Mouse (Mus musculus) Patski (cell line): Measurements from ENCODE around the gene Galnt14. TPM values are rescaled to one million over a fixed set of nuclear protein-coding genes. Genes with fewer than 3 reads are reported as not detected.

Experiments used
- ATAC-seq: fragments of 100-300 bp; one replicate; pipeline ENCODE4 v1.8.0; 2021
- CTCF ChIA-PET: fragments of 350-600 bp; sonication (Branson Sonifier 250); formaldehyde crosslinking; loops from one replicate; lab custom pipeline; 2022; ENCODE audit warnings: inconsistent platforms; lab: Charles Lee
- POLR2A ChIA-PET: fragments of 350-600 bp; sonication (Branson Sonifier 250); formaldehyde crosslinking; loops from one replicate; lab custom pipeline; 2022; ENCODE audit warnings: antibody characterized with exemption, inconsistent platforms; lab: Charles Lee
- DNase-seq: peaks from one replicate; pipeline ENCODE4 v3.0.0-alpha.2; 2011; ENCODE audit warnings: low read depth, low spot score
- H3K27me3 ChIP-seq: fragments of 371-371 bp; one replicate; pipeline ENCODE4 v1.5.1; 2021
- CTCF ChIP-seq: fragments of 100-300 bp; IDR thresholded peaks from one replicate; pipeline ENCODE4 v1.5.1; 2021
- in situ Hi-C: fragments of 300-500 bp; cut with MboI; formaldehyde crosslinking; loops from 3 replicates; pipeline ENCODE4 v1.11.1; 2018; ENCODE audit warnings: low pct_unique_long_range_greater_than_20kb, mixed read lengths
- polyA plus RNA-seq: library from polyadenylated mRNA; unstranded; gene quantifications from one replicate; pipeline ENCODE4 v1.2.3, GENCODE M21; 2021

The Galnt14 gene
- polyA plus RNA-seq, 1 experiment from 2014 or later = 18.7 TPM

DNA sequence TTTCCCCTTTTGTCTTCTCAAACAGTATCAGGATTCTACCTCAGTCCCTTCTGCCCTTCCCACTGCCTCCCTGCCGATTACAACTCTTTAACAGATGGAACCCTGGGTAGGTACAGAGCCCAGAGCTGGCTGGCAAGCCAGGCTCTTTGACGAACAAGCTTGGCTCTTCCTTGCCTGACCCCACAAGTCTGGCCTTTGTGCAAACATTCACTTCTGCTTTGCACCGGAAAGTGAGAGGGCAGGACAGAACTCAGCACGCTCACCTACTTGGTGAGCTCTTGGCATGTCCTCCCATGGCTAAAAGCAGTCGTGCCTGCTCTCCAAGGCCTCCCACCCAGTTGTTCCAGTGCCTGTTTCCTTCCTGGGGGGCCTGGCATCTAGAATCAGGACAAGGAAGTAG is 137.4 kb downstream of the Galnt14 start:
- no peak for ATAC-seq
- POLR2A ChIA-PET = interaction anchor here (0.8 kb wide), 1 partner anchor 138 kb away, joined by 5 read pairs; no protein-coding TSS in a partner anchor
- no peaks in the 10 kb centered on the region for H3K27me3 ChIP-seq
- no peak for DNase-seq
- CTCF ChIA-PET = interaction anchor here (1.1 to 1.6 kb wide), 4 partner anchors 8 to 169 kb away, joined by 3 to 5 read pairs (median 4); no protein-coding TSS in a partner anchor
- in situ Hi-C loops = loop anchor here (5.0 kb wide), 1 partner anchor 134 kb away; no protein-coding TSS in a partner anchor
- no peak for TF ChIP-seq CTCF

DNA sequence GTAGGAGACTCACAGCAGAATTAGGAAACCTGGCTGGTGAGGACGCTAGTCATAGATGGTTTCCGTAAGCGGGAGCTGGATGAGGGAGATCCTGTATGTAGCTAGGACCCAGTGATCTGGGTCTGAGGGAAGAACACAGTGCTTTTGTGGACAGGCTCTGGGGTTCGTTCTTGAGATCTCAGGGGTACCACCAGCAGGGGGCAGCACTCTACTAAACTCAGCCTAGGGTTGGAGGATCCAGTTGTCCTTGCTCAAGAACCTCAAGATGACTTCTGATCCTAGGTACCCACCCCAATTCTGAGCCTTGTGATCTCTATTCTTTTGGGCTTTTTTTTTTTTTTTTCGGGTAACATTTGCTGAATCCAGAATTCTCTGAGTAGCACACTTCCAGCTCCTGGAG is 137.8 kb downstream of the Galnt14 start:
- in situ Hi-C loops = loop anchor here (5.0 kb wide), 1 partner anchor 135 kb away; no protein-coding TSS in a partner anchor
- H3K27me3 ChIP-seq = no peaks in the 10 kb centered on the region
- CTCF ChIA-PET = interaction anchor here (1.0 to 1.6 kb wide), 4 partner anchors 8 to 172 kb away, joined by 3 to 5 read pairs (median 4); no protein-coding TSS in a partner anchor
- DNase-seq = peak; percentile 7
- ATAC-seq = no peak
- POLR2A ChIA-PET = interaction anchor here (0.8 kb wide), 1 partner anchor 138 kb away, joined by 5 read pairs; no protein-coding TSS in a partner anchor
- TF ChIP-seq CTCF = peak; percentile 69

- in situ Hi-C loops = loop anchor here (5.0 kb wide), 1 partner anchor 135 kb away; no protein-coding TSS in a partner anchor
- CTCF ChIA-PET = interaction anchor here (1.0 to 1.6 kb wide), 3 partner anchors 8 to 172 kb away, joined by 3 to 5 read pairs (median 4); no protein-coding TSS in a partner anchor
These were observed 138.3 kb downstream of the Galnt14 start for GRCm38 (mm10) chr17:73571961-73572360.

GRCm38 (mm10) chr17:73568204-73568603 is 142.0 kb downstream of the Galnt14 start:
- no peak for TF ChIP-seq CTCF
- CTCF ChIA-PET = no interaction called here
- DNase-seq (no peak), ATAC-seq (no peak)
- H3K27me3 ChIP-seq = no peaks in the 10 kb centered on the region
- POLR2A ChIA-PET = no interaction called here
- in situ Hi-C loops = no loop called here

More at GRCm38 (mm10) chr17:73571961-73572360, 138.3 kb downstream of the Galnt14 start:
- POLR2A ChIA-PET = no interaction called here
- H3K27me3 ChIP-seq = no peaks in the 10 kb centered on the region
- DNase-seq = no peak
- no peak for ATAC-seq
- no peak for TF ChIP-seq CTCF

DNA sequence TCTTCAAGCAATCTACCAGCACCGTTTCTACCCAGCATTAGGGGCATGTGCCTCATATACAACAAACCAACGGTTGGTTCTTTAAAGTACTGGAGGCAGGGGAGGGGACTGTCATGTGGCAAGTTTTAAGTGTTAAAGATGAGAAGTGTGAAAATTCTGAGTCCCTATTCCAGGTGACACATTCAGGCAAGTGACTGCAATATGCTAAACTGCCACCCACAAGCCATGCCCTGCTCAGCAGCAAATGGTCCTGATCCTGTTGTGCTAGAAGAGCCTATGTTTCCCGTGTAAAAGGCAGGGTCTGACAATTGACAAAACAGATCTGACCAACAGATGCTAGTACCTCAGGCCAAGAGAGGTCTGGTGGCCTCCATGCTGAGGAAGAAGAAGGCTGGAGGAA is 149.1 kb downstream of the Galnt14 start:
- ChIA-PET CTCF (no interaction called here), POLR2A (no interaction called here)
- TF ChIP-seq CTCF = no peak
- in situ Hi-C loops = no loop called here
- no peak for ATAC-seq
- DNase-seq = no peak
- H3K27me3 ChIP-seq = no peaks in the 10 kb centered on the region

DNA sequence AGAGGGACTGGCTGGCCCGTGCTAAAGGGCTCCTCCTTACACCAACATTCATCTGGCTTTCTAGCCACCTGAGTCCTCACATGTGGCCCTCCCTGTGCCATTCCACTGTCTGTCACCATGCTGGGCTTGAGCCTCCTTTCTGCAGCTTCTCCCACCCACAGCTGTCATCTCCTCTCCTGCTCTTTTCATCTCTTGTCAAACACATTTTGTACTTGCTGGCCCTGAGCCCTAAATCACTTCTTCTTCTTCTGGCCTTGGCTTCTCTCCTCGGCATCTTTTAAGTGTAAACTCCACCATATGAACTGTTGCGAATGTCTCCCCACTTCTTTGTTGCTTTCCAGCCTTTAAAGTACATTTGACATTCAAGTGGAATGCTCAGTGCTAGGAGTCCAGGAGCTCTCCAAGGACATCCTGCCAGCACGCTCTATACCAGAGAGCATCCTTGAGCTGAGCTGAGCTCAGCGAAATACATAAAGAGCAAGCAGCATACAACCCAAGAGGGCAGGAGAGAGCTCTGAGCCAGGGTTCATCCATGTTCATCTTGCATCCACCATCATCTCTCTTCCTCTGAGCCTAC is 150.0 kb downstream of the Galnt14 start:
- ChIA-PET CTCF (no interaction called here), POLR2A (no interaction called here)
- in situ Hi-C loops = no loop called here
- TF ChIP-seq CTCF = no peak
- DNase-seq = no peak
- no peaks in the 10 kb centered on the region for H3K27me3 ChIP-seq
- no peak for ATAC-seq

- H3K27me3 ChIP-seq = no peaks in the 10 kb centered on the region
- DNase-seq (no peak), ATAC-seq (no peak)
- TF ChIP-seq CTCF = no peak
- ChIA-PET CTCF (no interaction called here), POLR2A (no interaction called here)
- in situ Hi-C loops = no loop called here
These were observed 150.8 kb downstream of the Galnt14 start for GRCm38 (mm10) chr17:73559498-73559897.

GRCm38 (mm10) chr17:73557101-73557500 is 153.2 kb downstream of the Galnt14 start:
- TF ChIP-seq CTCF = no peak
- CTCF ChIA-PET = no interaction called here
- no peak for DNase-seq
- POLR2A ChIA-PET = no interaction called here
- in situ Hi-C loops = no loop called here
- no peaks in the 10 kb centered on the region for H3K27me3 ChIP-seq
- ATAC-seq = no peak

DNA sequence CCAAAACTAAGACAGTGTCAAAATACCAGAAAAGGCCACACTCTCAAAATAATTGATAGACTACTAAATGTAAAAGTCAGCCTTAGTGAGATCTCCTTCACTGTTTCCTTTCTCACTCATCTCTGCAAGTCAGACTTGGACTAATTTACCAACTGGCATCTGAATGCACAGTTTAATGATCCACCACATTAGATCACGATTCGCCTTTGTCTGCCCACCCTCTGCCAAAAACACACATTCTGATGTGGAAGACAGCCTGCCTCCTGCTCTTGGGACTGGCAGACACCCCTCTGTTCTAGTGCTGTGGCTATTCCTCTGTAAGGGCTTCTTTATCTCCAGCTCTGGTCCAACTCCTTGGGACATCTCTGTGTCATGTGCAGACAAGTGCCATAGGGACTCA is 153.8 kb downstream of the Galnt14 start:
- ChIA-PET POLR2A (no interaction called here), CTCF (no interaction called here)
- H3K27me3 ChIP-seq = no peaks in the 10 kb centered on the region
- TF ChIP-seq CTCF = no peak
- in situ Hi-C loops = no loop called here
- no peak for ATAC-seq
- no peak for DNase-seq

DNA sequence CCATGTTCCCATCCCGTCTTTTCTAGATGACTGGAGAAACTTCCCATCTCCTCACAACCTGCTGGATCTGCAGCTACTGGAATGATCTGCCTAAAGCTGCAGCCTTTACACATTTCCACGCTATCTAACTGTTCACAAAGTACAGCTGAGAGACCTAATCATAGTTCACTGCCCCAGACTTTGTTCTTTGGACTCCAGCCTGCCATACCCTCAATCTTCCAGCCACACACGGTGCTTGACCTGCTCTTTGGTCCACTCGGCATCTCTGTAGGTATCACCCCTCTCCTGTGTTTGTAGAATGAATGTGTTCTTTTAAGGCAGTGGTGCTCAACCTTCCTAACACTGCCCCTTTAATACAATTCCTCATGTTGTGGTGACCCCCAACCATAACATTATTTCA is 155.6 kb downstream of the Galnt14 start:
- CTCF ChIA-PET = no interaction called here
- ATAC-seq = no peak
- in situ Hi-C loops = no loop called here
- DNase-seq = no peak
- POLR2A ChIA-PET = no interaction called here
- no peaks in the 10 kb centered on the region for H3K27me3 ChIP-seq
- no peak for TF ChIP-seq CTCF

GRCm38 (mm10) chr17:73548783-73549566 is 161.3 kb downstream of the Galnt14 start:
- DNase-seq (no peak), ATAC-seq (no peak)
- TF ChIP-seq CTCF = no peak
- POLR2A ChIA-PET = no interaction called here
- no peaks in the 10 kb centered on the region for H3K27me3 ChIP-seq
- CTCF ChIA-PET = no interaction called here
- in situ Hi-C loops = no loop called here
